Mouse (Mus musculus): Measurements from ENCODE around the gene Rnaseh2a.

DNA sequence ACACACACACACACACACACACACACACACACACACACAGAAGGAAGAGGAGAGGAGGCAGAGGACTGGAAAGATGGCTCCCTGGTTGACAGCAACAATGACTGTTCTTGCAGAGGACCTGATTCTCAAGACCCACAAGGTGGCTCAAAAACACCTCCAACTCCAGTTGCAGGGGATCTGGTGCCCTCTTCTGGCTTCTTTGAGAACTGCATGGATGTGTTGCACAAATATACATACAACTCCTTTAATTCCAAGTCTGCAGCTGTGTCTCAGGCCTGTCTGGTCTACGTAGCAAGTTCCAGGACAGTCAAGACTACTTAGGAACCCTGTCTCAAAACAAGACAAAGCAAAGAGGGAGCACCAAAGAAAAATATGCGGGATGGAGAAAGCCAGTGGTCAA, 12.8 kb downstream of the Rnaseh2a start:
- peak; percentile 82 for TF ChIP-seq CTCF (IDR thresholded peaks at IDR 0.05; ENCODE audit: borderline replicate concordance, insufficient read depth, low read depth, low read length)
- TF ChIP-seq POLR2A (IDR thresholded peaks at IDR 0.05; ENCODE audit: borderline replicate concordance, insufficient read depth, low read length), result no peak
